Mouse (Mus musculus) olfactory bulb, adult 2 months (tissue): ENCODE measurements around the gene Rnf11. TPM values are rescaled to one million over a fixed set of nuclear protein-coding genes. Genes with fewer than 3 reads are reported as not detected.

Experiments
- H3K27ac ChIP-seq: fragments of 200-500 bp; 2 replicates; pipeline ENCODE4 v1.5.1; 2012; ENCODE audit warnings: low read depth, low read length; ENCODE audit not compliant: insufficient read depth
- H3K4me1 ChIP-seq: fragments of 200-500 bp; 2 replicates; pipeline ENCODE4 v1.6.1; 2012; ENCODE audit warnings: low read length; ENCODE audit not compliant: control insufficient read depth, insufficient read depth
- H3K4me3 ChIP-seq: fragments of 200-500 bp; 2 replicates; pipeline ENCODE4 v1.5.1; 2012; ENCODE audit warnings: mild to moderate bottlenecking, low read depth, low read length, moderate library complexity; ENCODE audit not compliant: insufficient read depth
- CTCF ChIP-seq: fragments of 200-500 bp; IDR thresholded peaks from 2 replicates; pipeline ENCODE4 v1.5.1; 2012; ENCODE audit warnings: low read depth, mild to moderate bottlenecking, low read length, moderate library complexity; ENCODE audit not compliant: insufficient read depth
- POLR2A ChIP-seq: fragments of 200-500 bp; IDR thresholded peaks from 2 replicates; pipeline ENCODE4 v1.6.1; 2012; ENCODE audit warnings: mild to moderate bottlenecking, low read depth, low read length, moderate library complexity; ENCODE audit not compliant: insufficient read depth
- WGBS: fragments of 180-500 bp; shearing (Covaris S2); methylation state at CpG from one replicate; pipeline ENCODE4 v1.1.7; 2018; 5-methylcytosine and 5-hydroxymethylcytosine counted together
- polyA plus RNA-seq: library from polyadenylated mRNA; stranded (reverse); fragments of >200 nt; gene quantifications from 2 replicates; pipeline ENCODE4 v1.2.4, GENCODE M21; 2012; ENCODE audit warnings: low replicate concordance; ENCODE audit not compliant: missing spikeins, insufficient read depth, insufficient read length

The Rnf11 gene
- polyA plus RNA-seq, 1 experiment: not detected

- TF ChIP-seq CTCF: no peak
- TF ChIP-seq POLR2A: no peak
- H3K4me3 ChIP-seq: no peak overlapping the region
- no peak overlapping the region for H3K27ac ChIP-seq
- H3K4me1 ChIP-seq: no peaks in the 10 kb centered on the region
- WGBS: 77% methylated on average over 3 of the region's 3 CpGs
Measured at GRCm38 (mm10) chr4:109439825-109440248, 44.7 kb downstream of the Rnf11 start.

DNA sequence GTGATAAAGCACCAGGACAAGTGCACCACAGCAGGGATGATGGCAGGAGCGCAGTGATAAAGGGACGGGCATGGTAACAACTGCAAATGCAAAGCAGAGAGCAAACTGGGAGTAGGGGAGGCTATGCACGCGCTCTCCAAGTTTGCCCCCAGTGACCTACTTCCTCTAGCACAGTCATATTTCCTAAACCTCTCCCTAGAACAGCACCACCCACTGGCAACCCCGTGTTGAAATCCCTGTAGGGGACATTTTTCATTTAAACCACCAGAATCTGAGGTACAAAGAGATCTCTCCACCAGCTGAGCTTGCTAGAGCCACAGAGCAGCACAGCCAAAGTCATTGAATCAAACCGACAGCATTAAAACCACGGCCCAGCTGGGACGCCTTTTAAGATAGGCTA lies 45.4 kb downstream of the Rnf11 start:
- TF ChIP-seq POLR2A (no peak), CTCF (no peak)
- Histone ChIP-seq H3K4me3 (no peak overlapping the region), H3K27ac (no peak overlapping the region), H3K4me1 (no peaks in the 10 kb centered on the region)
- WGBS: 79% methylated on average over 8 of the region's 8 CpGs

- no peak for TF ChIP-seq POLR2A
- TF ChIP-seq CTCF: peak; percentile 71; the same call in 1 of the 2 replicates
- WGBS: 62% methylated on average over 9 of the region's 9 CpGs
- Histone ChIP-seq H3K4me1 (no peaks in the 10 kb centered on the region), H3K4me3 (no peak overlapping the region), H3K27ac (no peak overlapping the region)
Measured at GRCm38 (mm10) chr4:109437913-109438878, 46.3 kb downstream of the Rnf11 start.

GRCm38 (mm10) chr4:109434256-109434655 lies 50.3 kb downstream of the Rnf11 start:
- 92% methylated on average over 1 of the region's 1 CpGs for WGBS
- no peak for TF ChIP-seq POLR2A
- TF ChIP-seq CTCF: no peak
- H3K27ac ChIP-seq: no peak overlapping the region
- H3K4me1 ChIP-seq: no peaks in the 10 kb centered on the region
- H3K4me3 ChIP-seq: no peak overlapping the region

- H3K4me1 ChIP-seq: no peaks in the 10 kb centered on the region
- H3K27ac ChIP-seq: no peak overlapping the region
- WGBS: 72% methylated on average over 6 of the region's 6 CpGs
- H3K4me3 ChIP-seq: no peak overlapping the region
- no peak for TF ChIP-seq POLR2A
- no peak for TF ChIP-seq CTCF
Measured at GRCm38 (mm10) chr4:109433641-109434040, 50.9 kb downstream of the Rnf11 start.

- 86% methylated on average over 16 of the region's 16 CpGs for WGBS
- TF ChIP-seq CTCF (no peak), POLR2A (no peak)
- no peak overlapping the region for H3K27ac ChIP-seq
- no peak overlapping the region for H3K4me3 ChIP-seq
- H3K4me1 ChIP-seq: no peaks in the 10 kb centered on the region
Measured at GRCm38 (mm10) chr4:109432668-109433375, 51.7 kb downstream of the Rnf11 start.

GRCm38 (mm10) chr4:109430854-109431253 lies 53.7 kb downstream of the Rnf11 start:
- no peaks in the 10 kb centered on the region for H3K4me1 ChIP-seq
- TF ChIP-seq CTCF (no peak), POLR2A (no peak)

GRCm38 (mm10) chr4:109430250-109430649 lies 54.3 kb downstream of the Rnf11 start:
- WGBS: 92% methylated on average over 7 of the region's 7 CpGs
- Histone ChIP-seq H3K4me1 (no peaks in the 10 kb centered on the region), H3K27ac (no peak overlapping the region), H3K4me3 (no peak overlapping the region)
- TF ChIP-seq POLR2A (no peak), CTCF (no peak)

More at GRCm38 (mm10) chr4:109430854-109431253, 53.7 kb downstream of the Rnf11 start:
- 53% methylated on average over 13 of the region's 13 CpGs for WGBS
- Histone ChIP-seq H3K4me3 (no peak overlapping the region), H3K27ac (no peak overlapping the region)

- WGBS: 74% methylated on average over 1 of the region's 1 CpGs
Measured at GRCm38 (mm10) chr4:109427058-109427457, 57.5 kb downstream of the Rnf11 start.

More at GRCm38 (mm10) chr4:109427058-109427457, 57.5 kb downstream of the Rnf11 start:
- no peaks in the 10 kb centered on the region for H3K4me1 ChIP-seq
- TF ChIP-seq CTCF (no peak), POLR2A (no peak)
- H3K4me3 ChIP-seq: no peak overlapping the region
- H3K27ac ChIP-seq: no peak overlapping the region
